Mouse (Mus musculus): ENCODE results near the gene Peak1.

DNA sequence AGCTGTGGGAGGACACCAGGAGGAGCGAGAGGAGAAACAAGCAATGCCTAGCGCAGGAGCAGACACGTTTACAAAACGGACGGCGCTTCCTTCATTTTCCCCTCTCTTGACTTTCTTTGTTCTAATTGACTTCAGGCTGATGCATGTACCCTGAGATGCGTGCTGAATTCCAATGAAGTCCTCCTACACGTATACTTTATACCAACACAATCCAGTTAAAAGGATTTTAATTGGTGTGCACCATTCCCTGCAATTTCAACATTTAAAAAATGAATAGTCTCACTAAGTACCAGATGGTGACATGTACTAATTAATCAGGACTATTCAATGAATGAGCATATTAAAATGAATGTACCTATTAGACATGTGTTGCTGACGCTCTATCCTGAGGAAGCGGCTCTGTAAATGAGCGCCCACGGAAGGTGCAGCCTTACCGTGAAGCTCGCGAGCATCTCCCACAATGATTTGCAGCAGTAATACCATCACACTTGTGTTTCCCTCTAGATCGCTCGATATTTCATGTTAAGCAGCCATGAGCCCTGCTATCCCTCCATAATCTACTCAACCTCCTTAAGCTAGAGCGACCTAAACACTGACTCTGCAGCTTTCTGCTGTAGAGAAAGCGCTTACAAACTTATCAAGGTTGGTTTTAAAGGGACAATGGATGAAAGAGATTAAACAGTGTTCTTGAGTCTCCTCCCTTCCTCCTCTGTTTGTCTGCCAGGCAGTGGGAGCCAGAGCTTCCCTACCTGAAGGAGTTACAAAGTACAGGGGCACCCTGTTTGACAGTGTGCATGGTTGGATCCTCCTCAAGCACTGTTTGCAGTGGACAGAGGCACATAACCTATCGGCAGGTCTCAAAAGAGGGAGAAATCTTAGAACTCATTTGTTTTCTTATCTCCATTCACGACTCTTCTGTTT, 146.3 kb downstream of the Peak1 start:
- TF ChIP-seq GATA1 (IDR thresholded peaks at IDR 0.05; ENCODE audit: low read length) (no peak), TAL1 (IDR thresholded peaks at IDR 0.05; ENCODE audit: low read length) (no peak)

All from erythroblast, embryonic 14.5 days (primary cell).